Mouse (Mus musculus) embryo, embryonic 11.5 days (tissue): ENCODE data around the gene Ptp4a2.
"Not testable (repeated sequence)": the region's sequence is repeated elsewhere in the genome, so short reads cannot be mapped to it uniquely, and the experiment has no call there.

Experiments used
- DNase-seq: peaks from one replicate; pipeline ENCODE4 v3.0.0-alpha.2; 2012; ENCODE audit warnings: low read depth, low spot score

Gene Ptp4a2

DNA sequence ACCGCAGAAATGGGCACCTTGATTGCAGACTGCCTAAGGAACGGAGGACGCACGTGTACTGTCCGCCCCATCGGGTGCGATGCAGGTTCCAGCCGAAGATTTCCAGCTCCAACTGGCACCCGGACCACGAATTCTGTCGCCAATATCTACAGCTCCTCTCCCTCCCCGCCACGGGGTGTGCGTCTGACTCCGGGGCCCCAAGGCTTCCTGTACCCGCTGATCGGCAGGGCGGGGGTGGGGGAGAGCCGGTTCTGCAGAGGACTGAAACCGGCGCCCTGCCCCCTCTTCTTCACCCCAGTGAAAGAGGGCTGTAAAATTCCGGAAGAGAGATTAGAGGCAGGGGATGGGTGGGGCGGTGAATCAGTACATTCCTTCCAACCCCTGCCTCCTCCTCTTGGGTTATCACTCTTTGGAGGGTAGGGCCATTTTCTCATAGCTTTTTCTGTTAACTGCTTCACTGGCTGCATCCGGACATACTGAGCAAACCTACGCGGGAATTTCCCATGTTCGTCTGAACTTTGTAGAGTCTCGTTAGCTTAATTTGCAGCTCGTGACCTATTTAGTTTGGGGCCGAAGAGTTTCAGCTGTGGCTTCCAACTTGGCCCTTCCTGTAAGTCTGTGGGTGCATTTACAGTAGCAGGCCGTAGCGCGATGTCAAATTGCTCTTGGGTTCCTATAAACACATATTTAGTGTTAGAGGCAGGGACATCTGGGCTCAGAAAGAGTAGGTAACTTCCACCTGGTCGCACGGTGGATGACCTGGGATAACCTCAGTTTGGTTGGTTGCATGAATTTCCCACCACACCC lies at the start of gene Ptp4a2:
TSS of gene Ptp4a2 (plus strand) at position 422 of the 807 bp plus-strand sequence.
- DNase-seq, result no peak

DNA sequence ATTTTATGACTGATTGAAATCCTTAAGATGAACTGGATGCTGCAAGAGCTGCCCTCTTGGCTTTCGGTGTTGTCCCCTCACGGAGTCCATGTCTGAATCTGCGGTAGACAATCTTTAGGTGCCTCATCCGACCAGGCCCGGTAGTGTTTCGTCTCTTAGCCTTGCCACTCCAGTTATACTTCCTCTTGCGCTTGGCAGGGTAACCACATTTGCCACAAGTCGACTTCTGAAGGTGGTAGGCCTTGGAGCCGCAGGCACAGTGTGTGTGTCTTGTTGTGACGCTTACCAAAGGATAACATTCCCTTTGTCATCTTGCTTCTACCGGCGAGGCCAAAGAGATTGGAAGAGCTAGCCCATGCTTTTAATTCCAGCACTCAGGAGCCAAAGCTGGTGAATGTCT lies 49.4 kb upstream of the Ptp4a2 start:
- no peak for DNase-seq

DNA sequence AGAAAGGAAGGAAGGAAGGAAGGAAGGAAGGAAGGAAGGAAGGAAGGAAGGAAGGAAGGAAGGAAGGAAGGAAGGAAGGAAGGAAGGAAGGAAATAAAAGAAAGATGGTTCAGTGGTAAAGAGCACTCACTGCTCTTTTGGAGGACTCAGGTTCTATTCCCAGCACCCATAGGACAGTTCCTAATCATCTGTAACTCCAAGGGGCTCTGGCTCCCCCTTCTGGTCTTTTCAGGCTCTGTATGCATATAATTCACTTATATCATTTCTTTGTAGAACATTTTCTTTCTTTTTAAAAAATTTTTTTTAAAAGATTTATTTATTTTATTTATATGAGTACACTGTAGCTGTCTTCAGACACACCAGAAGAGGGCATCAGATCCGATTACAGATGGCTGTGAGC lies 48.5 kb upstream of the Ptp4a2 start:
- not testable (repeated sequence) for DNase-seq

DNA sequence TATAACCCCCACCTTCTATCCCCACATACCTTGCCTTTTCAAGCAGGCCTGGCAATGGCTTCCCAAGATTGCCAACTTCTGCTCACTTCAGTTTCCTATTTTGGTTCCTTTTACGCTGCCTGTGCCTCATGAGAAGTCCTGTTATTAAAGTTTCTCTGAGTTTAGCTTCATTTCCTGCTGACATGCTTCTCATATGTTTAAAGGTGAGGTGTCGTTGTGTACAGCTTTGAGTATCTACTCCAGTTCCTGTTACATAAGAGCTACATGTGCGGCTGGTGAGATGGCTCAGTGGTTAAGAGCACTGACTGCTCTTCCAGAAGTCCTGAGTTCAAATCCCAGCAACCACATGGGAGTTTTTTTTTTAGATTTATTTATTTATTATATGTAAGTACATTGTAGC lies 45.7 kb upstream of the Ptp4a2 start:
- DNase-seq, result no peak

DNA sequence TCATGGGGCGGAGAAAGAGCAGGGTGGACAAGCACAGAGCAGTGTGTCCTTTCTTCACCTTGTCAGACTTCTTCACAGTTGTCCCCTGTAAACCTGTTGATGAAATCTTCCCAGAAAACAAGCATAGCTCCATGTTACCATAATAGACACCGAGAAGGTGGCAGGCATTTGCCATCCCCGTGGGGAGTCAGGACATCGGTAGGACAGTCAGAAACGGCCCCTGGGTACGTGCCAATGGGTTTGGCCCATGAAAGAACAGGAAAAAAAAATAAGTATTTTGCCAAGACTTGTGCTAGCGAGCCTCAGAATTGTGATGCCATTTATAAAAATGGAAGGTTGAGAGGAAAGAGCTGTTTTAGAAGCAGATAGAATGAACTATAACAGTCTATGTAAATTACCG lies 43.2 kb upstream of the Ptp4a2 start:
- DNase-seq, result no peak

DNA sequence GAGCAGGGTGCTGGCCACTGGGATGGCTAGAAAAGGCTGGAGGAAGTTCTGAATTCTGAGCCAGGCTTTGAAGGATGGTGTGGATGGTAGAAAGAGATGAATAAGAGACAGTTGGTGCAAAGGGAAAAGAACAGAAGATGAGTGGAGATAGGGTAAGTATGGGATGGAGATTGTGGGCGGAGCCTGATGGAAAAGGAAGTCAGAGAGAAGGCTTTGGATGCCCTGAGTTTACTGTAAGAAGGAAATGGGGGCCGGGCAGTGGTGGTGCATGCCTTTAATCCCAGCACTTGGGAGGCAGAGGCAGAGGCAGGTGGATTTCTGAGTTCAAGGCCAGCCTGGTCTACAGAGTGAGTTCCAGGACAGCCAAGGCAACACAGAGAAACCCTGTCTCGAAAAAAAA lies 42.3 kb upstream of the Ptp4a2 start:
- DNase-seq, result not testable (repeated sequence)

DNA sequence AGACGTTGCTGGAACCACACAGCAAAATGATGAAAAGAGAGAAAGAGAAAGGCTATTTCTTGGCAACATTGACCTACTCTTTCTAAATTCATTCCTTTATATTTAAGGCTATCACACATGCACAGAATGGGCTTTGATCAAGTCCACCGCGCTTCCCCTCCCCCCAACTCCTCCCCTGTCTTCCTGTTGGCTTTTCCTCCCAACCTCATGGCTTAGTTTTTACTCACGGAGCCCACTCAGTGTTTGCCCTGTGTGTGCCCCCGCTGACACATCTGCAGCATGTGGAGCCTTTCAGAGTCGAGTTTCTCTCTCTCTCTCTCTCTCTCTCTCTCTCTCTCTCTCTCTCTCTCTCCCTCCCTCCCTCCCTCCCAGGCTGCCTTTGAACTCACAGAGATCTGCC lies 40.4 kb upstream of the Ptp4a2 start:
- no peak for DNase-seq

DNA sequence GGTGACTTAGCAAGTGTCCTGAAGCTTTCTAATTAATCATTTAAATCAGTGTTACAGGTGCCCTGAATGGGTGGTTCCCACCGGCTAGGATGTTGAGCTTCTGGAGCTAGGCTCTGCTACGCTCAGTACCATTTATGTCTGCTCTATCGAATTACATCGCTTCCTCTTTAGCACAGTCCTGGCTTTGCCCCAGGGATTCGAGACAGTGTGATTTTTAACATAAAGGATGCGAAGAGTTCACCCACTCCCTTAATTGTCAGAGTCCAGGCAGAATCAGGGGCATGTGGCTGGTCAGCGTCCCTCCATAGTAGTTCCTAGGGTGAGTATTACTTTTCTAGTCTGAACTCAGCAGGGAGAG lies 39.7 kb upstream of the Ptp4a2 start:
- no peak for DNase-seq

DNA sequence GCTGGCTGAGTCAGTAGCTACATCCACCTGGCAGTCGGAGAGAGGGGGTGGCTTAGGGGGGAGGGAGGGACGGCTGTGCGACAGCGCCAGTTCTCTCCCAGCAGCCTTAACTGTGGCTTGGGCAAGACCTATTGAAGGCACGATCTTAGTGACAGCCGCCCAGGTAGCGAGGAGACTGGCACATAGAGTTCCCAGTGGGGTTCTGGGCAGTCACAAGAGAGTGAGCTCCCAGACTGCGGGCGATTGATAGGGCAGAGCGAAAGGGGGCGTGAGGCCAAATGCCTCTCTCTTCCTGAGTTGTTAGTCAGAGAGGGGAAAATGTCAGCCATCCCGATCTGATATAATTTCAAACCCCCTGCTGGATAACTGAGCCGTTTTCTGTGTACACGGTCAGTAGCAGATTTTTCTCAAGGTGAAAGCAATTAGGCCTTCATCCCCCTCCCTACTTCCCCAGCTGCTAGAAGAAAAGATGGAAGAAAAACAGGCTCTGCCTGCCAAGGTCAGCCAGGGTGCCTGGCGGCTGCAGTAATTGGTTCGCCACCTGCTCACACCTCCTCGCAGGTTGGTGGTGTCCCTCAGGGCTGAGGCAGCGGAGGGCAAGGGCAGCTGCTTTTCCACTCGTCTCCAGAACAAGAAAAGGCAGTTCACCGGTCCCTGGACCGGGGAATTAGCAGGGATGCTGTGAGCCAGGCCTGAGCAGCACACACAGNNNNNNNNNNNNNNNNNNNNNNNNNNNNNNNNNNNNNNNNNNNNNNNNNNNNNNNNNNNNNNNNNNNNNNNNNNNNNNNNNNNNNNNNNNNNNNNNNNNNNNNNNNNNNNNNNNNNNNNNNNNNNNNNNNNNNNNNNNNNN lies 39.1 kb upstream of the Ptp4a2 start:
- DNase-seq, result peak; percentile 51

DNA sequence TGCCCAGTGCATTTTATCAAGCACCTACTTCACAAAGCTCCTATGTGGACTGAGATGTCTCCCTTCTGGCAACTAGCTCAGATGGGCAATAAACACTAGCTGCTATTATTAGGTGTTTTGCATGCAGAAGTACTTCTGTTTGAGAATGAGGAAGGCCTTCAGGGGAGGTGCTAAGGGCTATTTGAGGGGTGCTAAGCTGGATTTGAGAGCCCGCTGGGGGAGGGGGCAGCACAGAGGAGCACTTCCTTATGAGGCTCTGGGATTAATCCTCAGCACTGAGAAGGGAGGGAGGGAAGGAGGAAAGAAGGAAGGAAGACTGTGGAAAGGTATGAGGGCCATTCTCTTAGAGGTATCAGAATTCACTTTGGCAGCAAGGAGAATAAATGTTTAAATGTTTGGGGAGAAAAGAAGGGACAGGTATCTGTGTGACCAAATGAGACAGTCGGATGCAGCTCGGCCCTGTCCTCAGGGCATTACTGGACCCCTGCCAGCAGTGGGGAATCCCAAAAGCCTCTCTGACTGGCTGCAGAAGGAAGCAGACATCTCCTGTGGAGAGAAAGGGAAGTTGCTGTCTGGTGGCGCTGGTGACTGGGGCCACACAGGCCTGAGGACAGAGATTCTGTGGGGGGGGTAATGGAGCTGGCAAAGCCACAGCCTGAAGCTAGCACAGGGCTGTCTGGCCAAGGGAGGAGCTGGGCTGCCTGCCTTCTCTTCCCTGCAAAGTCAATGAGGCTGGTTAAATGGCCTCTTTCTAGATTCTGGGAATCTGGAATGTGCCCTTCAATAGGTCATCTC lies 28.9 kb upstream of the Ptp4a2 start:
- DNase-seq, result no peak

DNA sequence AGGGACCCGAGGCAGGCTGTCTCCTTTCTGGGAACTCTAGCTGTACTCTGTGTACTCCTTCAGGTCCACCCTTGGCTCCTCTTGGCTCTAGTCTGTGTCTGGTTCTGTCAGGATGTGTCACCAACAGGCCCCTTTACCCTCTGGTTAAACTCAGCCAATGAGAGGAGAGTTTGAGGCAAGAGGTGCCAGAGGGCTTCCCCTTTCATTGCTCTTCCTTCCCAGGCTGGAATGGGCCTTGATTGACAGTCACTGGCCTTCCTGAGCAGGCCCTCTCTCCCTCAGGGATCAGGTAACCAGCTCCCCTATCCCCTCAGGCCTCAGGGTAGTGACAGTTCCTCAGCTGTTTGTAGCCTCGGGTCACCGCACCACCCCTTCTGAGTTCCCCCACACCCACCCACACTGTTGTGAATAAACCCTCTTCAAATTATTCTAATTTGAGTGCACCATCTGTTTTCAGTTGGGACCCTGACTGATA lies 28.1 kb upstream of the Ptp4a2 start:
- no peak for DNase-seq

DNA sequence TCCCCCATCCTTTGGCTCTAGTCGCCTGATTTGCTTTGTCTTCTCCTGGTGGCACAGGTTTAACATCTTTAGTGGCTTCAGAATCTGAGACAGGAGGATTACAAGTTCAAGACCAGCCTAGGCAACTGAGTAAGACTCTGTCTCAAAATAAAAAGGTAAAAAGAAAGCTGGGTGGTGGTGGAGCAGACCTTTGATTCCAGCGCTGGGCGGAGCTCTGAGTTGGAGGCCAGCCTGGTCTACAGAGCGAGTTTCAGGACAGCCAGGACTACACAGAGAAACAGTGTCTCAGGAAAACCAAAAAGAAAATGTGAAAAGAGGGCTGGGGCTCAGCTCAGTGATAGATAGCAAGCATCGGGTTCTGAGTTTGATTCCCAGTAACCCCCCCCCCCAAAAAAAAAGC lies 27.5 kb upstream of the Ptp4a2 start:
- no peak for DNase-seq

DNA sequence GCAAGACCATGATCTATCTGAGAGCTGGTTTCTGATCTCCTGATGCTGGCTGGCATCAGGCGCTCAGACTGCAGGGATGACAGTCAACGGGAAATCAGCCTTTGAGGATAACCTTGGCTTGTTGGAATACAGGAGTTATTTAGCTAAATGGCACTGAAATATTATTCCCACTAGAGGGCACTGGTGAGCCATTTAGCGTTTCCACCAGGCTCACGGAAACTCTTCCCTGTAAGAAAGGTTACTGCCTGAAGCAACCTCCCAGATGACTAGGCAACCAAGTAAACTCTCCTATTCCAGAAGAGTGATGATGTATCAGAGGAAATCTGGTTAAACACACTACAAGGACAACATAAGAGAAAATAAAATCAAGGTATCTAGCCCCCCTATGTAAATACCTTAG lies 25.8 kb upstream of the Ptp4a2 start:
- peak; percentile 75 for DNase-seq

DNA sequence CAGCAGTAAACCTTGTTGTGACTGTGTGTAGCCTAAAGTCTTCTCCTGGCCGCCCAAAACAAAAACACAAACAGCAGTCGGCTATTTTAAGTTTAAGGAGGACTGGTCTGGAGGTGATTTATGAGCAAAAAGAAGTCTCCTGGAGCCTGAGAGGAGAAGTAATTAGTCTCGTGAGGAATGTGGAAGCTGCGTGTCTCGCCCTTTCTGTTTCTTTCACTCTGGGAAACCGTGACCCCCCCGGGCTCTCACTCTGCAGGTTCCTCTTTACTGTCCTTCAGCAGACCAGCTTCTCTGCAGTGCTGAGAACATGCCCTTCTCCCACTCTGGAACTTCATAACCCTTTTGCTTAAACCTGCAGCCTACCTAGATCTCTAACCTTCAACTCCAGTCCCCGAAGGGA lies 22.3 kb upstream of the Ptp4a2 start:
- no peak for DNase-seq

DNA sequence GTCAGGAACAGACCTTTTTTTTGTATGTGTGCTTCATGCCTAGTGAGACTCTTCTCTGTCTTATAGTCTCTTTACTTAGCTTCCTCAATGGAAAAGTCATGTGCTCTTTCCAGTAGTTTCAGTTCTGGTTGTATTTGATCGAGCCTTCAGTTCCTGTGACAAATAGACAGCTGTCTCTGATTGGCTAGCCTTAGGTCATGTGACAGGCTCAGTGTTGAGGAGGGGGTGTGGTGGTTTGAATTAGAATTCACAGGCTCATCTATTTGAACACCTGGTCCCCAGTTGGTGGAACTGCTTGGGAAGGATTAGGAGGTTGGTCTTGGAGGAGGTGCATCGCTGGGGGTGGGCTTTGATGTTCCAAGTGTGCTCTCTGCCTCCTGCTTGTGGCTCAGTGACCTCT lies 21.4 kb upstream of the Ptp4a2 start:
- no peak for DNase-seq

DNA sequence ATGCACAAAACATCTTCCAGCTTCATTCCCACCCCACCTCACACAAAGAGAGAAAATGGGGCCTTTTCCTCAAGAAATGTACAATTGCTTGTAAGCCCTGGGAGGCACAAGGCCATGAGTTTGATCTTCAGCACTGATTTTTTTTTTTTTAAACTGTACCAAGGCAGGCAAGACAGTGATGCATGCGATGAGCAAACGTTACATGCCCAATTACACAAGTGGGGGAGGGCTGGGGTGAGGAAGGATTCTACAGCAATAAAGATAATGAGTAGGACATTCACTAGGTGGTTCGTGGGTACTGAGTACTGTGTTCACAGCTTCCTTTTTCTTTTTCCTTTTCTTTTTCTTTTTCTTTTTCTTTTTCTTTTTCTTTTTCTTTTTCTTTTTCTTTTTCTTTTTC lies 20.5 kb upstream of the Ptp4a2 start:
- no peak for DNase-seq

DNA sequence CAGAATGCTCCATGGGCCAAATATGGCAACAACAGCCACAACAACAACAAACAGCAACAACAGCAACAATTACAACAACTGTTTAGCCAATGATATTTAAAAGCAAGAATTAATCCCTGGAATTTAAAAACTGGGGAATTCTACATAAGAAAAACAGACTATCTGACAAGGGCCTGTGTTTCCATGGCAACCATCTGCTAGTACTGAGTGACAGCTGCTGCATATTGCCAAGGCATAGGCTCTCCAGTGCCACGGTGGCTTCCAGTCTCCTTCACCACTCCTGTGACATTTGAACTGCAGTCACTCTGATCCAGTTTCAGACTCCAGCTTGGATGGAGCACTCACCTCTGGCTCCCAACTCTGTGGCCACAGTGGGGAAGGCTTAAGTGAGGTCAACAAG lies 19.6 kb upstream of the Ptp4a2 start:
- no peak for DNase-seq

DNA sequence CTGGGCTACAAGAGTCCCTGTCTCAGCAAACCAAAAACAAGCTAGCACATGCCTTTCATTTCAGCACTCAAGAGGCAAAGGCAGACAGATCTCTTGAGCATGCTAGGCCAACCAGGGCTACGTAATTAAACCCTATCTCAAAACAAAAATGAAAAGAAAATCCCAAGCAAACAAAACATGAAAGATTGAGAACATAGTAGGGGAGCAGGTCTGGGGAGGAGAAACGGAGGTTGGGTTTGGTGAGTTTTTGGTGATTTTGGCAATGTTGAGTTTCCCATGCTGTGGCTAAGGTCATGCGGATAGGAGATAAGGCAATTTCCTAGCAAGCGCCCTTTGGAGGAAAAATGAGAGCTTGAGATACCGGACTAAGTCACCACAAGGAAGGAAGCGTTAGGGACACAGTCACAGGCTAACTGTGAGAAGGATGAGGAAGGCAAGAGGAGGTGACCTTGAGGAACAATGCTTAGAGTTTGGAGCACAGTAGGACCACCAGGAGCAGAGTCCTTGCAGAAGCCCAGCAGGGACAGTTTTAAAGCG lies 18.3 kb upstream of the Ptp4a2 start:
- DNase-seq, result no peak

DNA sequence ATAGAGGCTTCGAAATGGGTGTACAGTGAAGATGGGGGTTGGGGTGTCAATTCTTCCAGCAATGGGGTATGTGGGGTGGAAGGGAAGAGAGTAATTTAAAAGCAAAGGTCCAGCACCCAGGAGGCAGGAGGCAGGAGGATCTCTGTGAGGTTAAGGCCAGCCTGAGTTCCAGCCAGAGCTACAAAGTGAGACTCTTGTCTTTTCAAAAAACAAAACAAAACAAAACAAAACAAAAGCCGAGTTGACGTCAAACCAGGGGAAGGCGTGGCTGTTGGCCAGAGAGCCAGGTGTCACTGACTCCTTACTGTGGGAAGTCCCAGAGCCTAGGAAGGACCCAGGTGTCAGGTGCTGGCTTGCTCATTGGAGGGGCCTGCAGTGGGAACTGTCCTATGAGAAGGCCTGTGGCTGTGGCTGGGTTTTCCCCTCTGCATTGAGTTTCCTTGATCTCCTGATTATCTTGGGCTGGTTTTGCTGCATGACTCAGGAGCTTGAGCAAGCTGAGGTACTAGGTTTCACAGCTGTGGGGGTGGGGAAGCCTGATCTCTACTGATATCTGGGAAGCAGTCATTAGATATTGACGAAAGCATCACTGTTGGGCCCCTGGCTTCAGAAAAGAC lies 17.2 kb upstream of the Ptp4a2 start:
- no peak for DNase-seq

DNA sequence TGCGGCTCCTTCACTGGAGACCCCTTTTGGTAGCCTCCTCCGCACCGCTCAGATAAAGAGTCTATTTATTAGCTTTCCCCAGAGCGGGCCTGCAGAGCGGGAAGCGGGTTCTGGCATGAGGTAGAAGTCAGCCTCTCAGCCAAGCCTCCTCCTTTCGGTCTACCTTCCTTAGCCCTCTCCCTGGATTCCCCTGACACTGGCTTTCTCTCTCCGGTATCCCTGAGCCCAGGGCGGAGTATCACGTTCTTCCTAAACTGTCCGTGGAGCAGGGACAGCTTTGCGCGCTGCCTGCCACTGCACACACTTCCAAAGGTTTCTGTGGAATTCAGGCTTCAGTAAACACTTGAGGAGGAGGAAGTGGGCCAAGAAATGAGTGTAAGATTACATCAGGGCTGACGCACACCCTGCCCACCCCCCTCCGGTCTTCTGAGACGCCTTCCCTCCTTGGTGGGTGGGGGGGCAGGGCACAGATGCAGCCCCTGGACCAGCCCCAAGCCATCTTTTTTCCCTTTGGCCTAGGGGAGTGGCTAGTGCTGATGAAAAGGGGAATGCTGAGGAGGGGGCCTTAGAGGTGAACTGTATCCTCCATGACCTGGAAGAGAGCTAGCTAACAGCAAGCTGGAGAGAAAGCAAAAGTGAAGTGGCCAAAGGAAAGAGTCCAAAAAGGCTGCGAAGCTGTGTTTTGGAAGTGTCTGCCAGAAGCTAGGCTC lies 15.7 kb upstream of the Ptp4a2 start:
- no peak for DNase-seq

DNA sequence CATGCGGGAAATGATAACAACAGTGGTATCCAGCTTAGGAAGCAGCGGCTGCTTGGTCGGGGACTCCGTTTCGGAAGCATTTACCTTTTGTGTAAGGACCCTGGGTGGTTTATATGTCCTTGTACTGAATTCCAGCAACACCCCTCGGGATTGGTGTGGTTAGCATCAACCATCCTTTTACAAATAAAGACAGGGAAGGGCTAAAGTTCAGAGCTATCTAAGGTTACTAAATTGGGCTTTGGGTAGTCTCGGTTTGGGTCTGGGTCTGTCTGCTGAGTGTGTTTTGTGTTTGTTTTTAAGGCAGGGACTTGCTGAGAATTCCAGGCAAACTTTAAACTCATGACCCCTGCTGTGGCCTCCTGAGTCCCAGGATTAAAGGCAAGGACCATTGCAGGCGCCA lies 15.2 kb upstream of the Ptp4a2 start:
- DNase-seq, result no peak
